Mouse (Mus musculus): ENCODE results near the gene Snx15. TPM values are rescaled to one million over a fixed set of nuclear protein-coding genes. Genes with fewer than 3 reads are reported as not detected.

Gene Snx15
- total and polyA plus RNA-seq, 2 experiments from 2014 or later = 62.7 to 84.4 TPM

DNA sequence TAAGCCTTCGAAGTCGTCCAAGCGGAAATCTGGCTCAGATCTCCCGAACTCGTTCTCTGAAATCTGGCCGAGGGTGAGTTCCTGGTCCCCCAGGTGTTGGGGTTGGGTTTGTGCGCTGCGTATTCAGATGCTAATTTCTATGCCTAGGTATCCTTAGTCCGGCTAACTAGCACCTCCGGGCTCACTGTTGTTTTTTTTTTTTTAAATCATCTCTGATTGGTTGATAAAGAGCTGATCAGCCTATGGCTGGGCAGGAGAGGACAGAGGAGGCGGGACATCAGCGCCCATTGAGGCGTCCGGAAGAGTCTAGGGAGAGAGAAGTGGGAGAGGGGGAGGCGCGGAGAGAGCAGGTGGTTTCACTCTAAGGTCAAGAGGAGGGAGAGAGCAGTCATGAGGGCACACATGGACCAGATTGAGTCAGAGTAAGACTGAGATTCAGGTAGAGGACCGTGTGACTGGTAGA is 42.7 kb downstream of the Snx15 start:
- peaks cover 22% of the 10 kb centered on the region for H3K36me3 ChIP-seq (ENCODE audit: insufficient read depth, low read length)
- WGBS = under 1% methylated on average over 17 of the region's 17 CpGs
- no peak overlapping the region; the same call in 1 of the 2 replicates for H3K9ac ChIP-seq (replicated peaks; ENCODE audit: low read length)
- H3K27ac ChIP-seq = no peak overlapping the region
- no peaks in the 10 kb centered on the region for H3K9me3 ChIP-seq (ENCODE audit: low read length)
- peak; percentile 61; the same call in 1 of the 2 replicates for ATAC-seq
- DNase-seq (ENCODE audit: low spot score) = peak; percentile 54
- H3K4me1 ChIP-seq (ENCODE audit: insufficient read depth, low read length) = peaks cover 8% of the 10 kb centered on the region
- H3K4me3 ChIP-seq (ENCODE audit: low read length) = peak overlapping the region; percentile 54
- no peak for TF ChIP-seq CTCF (IDR thresholded peaks at IDR 0.05; ENCODE audit: low read depth)
- peak overlapping the region; percentile 94 for H3K4me2 ChIP-seq (ENCODE audit: low read depth, low read length)
- H3K27me3 ChIP-seq (ENCODE audit: insufficient read depth, low read length) = no peaks in the 10 kb centered on the region

DNA sequence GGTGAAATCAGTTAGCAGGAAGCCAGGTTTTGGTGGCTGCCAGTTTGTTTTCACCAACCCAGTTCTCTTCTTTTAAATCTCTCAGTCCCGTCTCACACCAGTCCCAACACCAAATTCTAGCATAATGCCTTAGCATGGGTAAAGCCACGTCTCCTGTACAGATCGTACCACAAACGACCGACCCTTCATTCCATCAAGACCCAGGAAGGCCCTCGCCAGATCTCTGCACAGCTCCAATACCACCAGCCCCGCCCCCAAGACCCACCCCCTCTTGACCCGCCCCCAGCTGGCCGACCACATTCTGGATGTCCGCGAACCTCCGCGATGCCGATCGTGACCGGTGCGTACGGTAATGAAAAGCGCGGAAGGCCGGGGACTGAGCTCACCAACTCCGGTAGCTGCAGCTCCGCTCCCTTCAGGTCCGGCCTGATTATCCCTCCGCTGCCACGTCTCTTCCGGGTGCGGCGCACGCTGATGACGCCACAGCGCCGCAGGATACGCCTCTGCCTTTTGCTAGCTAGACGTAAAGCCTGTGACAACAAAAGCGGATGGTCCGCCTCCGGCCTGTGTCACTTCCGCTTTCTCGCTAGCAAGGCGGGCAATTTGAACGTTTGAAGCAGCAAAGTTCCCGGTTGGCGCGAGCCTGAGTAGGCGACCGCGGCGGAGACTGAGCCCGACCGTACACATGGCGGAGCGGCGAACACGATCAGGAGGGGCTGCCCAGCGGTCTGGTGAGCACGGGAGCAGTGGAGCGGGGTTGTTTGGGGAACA is 43.4 kb downstream of the Snx15 start, which contains the start of the genes Zfpl1 and Cdca5:
Gene Zfpl1 (minus strand): TSS at position 479 of the 771 bp plus-strand sequence.
Gene Cdca5 (plus strand): TSS at position 506 of the 771 bp plus-strand sequence.
- Histone ChIP-seq H3K9me3 (ENCODE audit: low read length) (no peaks in the 10 kb centered on the region), H3K9ac (replicated peaks; ENCODE audit: low read length) (peak within 1 kb of the TSS; percentile 63), H3K36me3 (ENCODE audit: insufficient read depth, low read length) (peaks cover 28% of the 10 kb centered on the region), H3K27me3 (ENCODE audit: insufficient read depth, low read length) (no peaks in the 10 kb centered on the region), H3K4me1 (ENCODE audit: insufficient read depth, low read length) (peaks cover 8% of the 10 kb centered on the region), H3K4me2 (ENCODE audit: low read depth, low read length) (peak within 1 kb of the TSS; percentile 94), H3K4me3 (ENCODE audit: low read length) (peak within 1 kb of the TSS; percentile 54), H3K27ac (peak within 1 kb of the TSS; percentile 71)
- under 1% methylated on average over 58 of the region's 58 CpGs for WGBS
- no peak for TF ChIP-seq CTCF (IDR thresholded peaks at IDR 0.05; ENCODE audit: low read depth)
- DNase-seq (ENCODE audit: low spot score) (peak; percentile 100), ATAC-seq (peak; percentile 93)

- no peak for TF ChIP-seq CTCF (IDR thresholded peaks at IDR 0.05; ENCODE audit: low read depth)
- Histone ChIP-seq H3K27ac (no peak within 1 kb of the TSS), H3K4me1 (ENCODE audit: insufficient read depth, low read length) (peaks cover 8% of the 10 kb centered on the region), H3K4me3 (ENCODE audit: low read length) (no peak within 1 kb of the TSS), H3K27me3 (ENCODE audit: insufficient read depth, low read length) (no peaks in the 10 kb centered on the region), H3K4me2 (ENCODE audit: low read depth, low read length) (no peak within 1 kb of the TSS), H3K9ac (replicated peaks; ENCODE audit: low read length) (no peak within 1 kb of the TSS), H3K9me3 (ENCODE audit: low read length) (no peaks in the 10 kb centered on the region), H3K36me3 (ENCODE audit: insufficient read depth, low read length) (peaks cover 28% of the 10 kb centered on the region)
- DNase-seq (ENCODE audit: low spot score) = no peak
- no peak for ATAC-seq
- 79% methylated on average over 9 of the region's 9 CpGs for WGBS
Observed at GRCm38 (mm10) chr19:6082156-6082555, 45.9 kb downstream of the Snx15 start, which contains the start of gene Gm28374. TSS of gene Gm28374 (minus strand) at chr19:6082256.

- WGBS = 94% methylated on average over 12 of the region's 12 CpGs
- no peak for ATAC-seq
Observed at GRCm38 (mm10) chr19:6079983-6080480, 48.1 kb downstream of the Snx15 start, which contains the start of gene Tmem262. TSS of gene Tmem262 (plus strand) at chr19:6080033.

GRCm38 (mm10) chr19:6076564-6077393 is 51.3 kb downstream of the Snx15 start, which contains the start of gene Vps51:
TSS of gene Vps51 (minus strand) at chr19:6077231.
- under 1% methylated on average over 33 of the region's 33 CpGs for WGBS
- H3K4me1 ChIP-seq (ENCODE audit: insufficient read depth, low read length) = peaks cover 7% of the 10 kb centered on the region
- TF ChIP-seq CTCF (IDR thresholded peaks at IDR 0.05; ENCODE audit: low read depth) = no peak
- DNase-seq (ENCODE audit: low spot score) = peak; percentile 94
- H3K4me3 ChIP-seq (ENCODE audit: low read length) = peak within 1 kb of the TSS; percentile 81
- H3K27me3 ChIP-seq (ENCODE audit: insufficient read depth, low read length) = no peaks in the 10 kb centered on the region
- peak within 1 kb of the TSS; percentile 90 for H3K27ac ChIP-seq
- no peaks in the 10 kb centered on the region for H3K9me3 ChIP-seq (ENCODE audit: low read length)
- H3K9ac ChIP-seq (replicated peaks; ENCODE audit: low read length) = peak within 1 kb of the TSS; percentile 68
- H3K36me3 ChIP-seq (ENCODE audit: insufficient read depth, low read length) = peaks cover 30% of the 10 kb centered on the region
- peak; percentile 93 for ATAC-seq
- H3K4me2 ChIP-seq (ENCODE audit: low read depth, low read length) = peak within 1 kb of the TSS; percentile 98

More at GRCm38 (mm10) chr19:6079983-6080480, 48.1 kb downstream of the Snx15 start, which contains the start of gene Tmem262:
- Histone ChIP-seq H3K4me1 (ENCODE audit: insufficient read depth, low read length) (peaks cover 15% of the 10 kb centered on the region), H3K27me3 (ENCODE audit: insufficient read depth, low read length) (no peaks in the 10 kb centered on the region), H3K27ac (no peak within 1 kb of the TSS), H3K9me3 (ENCODE audit: low read length) (no peaks in the 10 kb centered on the region), H3K4me3 (ENCODE audit: low read length) (no peak within 1 kb of the TSS), H3K4me2 (ENCODE audit: low read depth, low read length) (no peak within 1 kb of the TSS), H3K9ac (replicated peaks; ENCODE audit: low read length) (no peak within 1 kb of the TSS), H3K36me3 (ENCODE audit: insufficient read depth, low read length) (peaks cover 28% of the 10 kb centered on the region)
- no peak for DNase-seq (ENCODE audit: low spot score)
- no peak for TF ChIP-seq CTCF (IDR thresholded peaks at IDR 0.05; ENCODE audit: low read depth)

- 86% methylated on average over 5 of the region's 5 CpGs for WGBS
- H3K27me3 ChIP-seq (ENCODE audit: insufficient read depth, low read length) = no peaks in the 10 kb centered on the region
- no peaks in the 10 kb centered on the region for H3K9me3 ChIP-seq (ENCODE audit: low read length)
- peaks cover 32% of the 10 kb centered on the region for H3K36me3 ChIP-seq (ENCODE audit: insufficient read depth, low read length)
- no peak overlapping the region for H3K4me3 ChIP-seq (ENCODE audit: low read length)
- no peak for DNase-seq (ENCODE audit: low spot score)
- ATAC-seq = no peak
- H3K9ac ChIP-seq (replicated peaks; ENCODE audit: low read length) = no peak overlapping the region
- peaks cover 7% of the 10 kb centered on the region for H3K4me1 ChIP-seq (ENCODE audit: insufficient read depth, low read length)
- TF ChIP-seq CTCF (IDR thresholded peaks at IDR 0.05; ENCODE audit: low read depth) = no peak
- no peak overlapping the region for H3K4me2 ChIP-seq (ENCODE audit: low read depth, low read length)
- no peak overlapping the region for H3K27ac ChIP-seq
Observed at GRCm38 (mm10) chr19:6073889-6074288, 54.2 kb downstream of the Snx15 start.
